Mouse (Mus musculus) gastrocnemius, postnatal 14 days (tissue): ENCODE measurements at regions not wholly inside any gene's neighbourhood (a gene's known extent, or its start where the extent isn't known, plus 50 kb on each side); places are given as distances from the start of the nearest gene placed in this dataset.
A peak's percentile ranks its signal among the peaks of the same experiment; 100 is the strongest.

Experiments
- DNase-seq: peaks from one replicate; pipeline ENCODE4 v3.0.0; 2021; ENCODE audit warnings: mixed read lengths
- intact Hi-C: fragments of 180-260 bp; cut with DNase I; formaldehyde crosslinking; loops from one replicate; pipeline ENCODE4 v1.15.1; 2025; ENCODE audit warnings: low total_unique reads

DNA sequence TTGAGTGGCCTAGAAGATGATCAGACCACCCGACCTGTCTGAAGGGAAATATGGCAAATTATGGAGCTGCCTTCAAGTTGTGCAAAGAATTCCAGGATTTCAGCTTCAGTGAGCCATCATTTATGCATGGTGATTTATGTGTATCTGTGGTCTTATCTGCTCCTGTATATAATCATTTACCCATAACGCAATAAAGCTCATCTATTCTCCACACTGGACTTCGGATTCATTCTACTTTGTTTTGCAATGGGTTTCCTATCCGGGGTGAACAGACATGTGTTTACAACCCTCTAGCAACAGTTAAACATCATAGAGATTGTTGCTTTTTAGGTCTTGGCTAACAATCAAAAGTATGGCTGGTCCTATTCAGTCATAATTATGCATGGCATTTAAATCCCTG lies 145.1 kb downstream of the Pcdh10 start:
- DNase-seq, result no peak
- intact Hi-C loops, result no loop called here

GRCm38 (mm10) chr3:45547091-45547490 lies 168.9 kb downstream of the Pcdh10 start:
- intact Hi-C loops, result no loop called here
- no peak for DNase-seq

GRCm38 (mm10) chr3:45555736-45556135 lies 177.5 kb downstream of the Pcdh10 start:
- peak; percentile 14 for DNase-seq

GRCm38 (mm10) chr3:45572995-45573394 lies 194.8 kb downstream of the Pcdh10 start:
- DNase-seq, result no peak
- intact Hi-C loops, result no loop called here

More at GRCm38 (mm10) chr3:45555736-45556135, 177.5 kb downstream of the Pcdh10 start:
- intact Hi-C loops, result no loop called here

- intact Hi-C loops, result no loop called here
- DNase-seq, result no peak
Measured at GRCm38 (mm10) chr3:45577035-45577434, 198.8 kb downstream of the Pcdh10 start.

DNA sequence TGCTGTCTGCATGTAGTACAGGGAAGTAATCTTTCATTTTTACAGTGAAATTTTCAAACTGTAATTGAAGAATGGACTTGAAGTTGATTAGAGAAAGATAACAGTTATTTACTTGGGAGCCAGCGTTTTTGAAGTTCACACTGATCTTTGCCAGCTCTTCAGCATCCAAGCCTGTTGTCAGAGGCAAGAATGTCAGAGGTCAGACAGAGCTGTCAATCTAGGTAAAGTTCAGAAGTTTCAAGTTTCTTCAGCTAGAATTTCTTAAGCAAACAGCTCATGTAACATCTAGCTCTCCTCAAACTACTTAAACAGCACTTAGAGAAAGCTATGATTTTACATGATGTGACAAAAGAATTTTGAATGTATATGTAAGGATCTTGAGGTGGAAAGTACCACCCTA lies 215.4 kb downstream of the Pcdh10 start:
- intact Hi-C loops, result no loop called here
- DNase-seq, result no peak

- no peak for DNase-seq
Measured at GRCm38 (mm10) chr3:45602278-45602677, 224.1 kb downstream of the Pcdh10 start.

DNA sequence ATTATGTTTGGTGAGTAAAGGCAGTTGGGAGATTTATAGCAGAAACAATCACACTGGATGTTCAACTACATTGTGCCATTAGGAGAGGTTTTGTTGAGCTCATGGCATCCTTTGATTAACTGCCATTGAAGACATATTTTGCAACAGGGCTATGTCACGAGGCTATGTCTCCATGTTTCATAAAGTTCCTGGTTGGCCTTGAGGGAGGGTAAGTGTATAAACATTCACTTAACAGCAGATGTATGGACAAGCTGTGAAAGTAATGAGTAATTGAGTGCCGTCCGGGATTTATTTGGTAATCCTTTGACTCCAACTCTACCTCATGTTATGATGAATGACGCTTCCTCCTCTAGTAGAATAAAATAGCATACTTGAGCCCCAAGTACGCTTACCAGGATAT lies 225.0 kb downstream of the Pcdh10 start:
- intact Hi-C loops, result no loop called here
- no peak for DNase-seq

More at GRCm38 (mm10) chr3:45602278-45602677, 224.1 kb downstream of the Pcdh10 start:
- intact Hi-C loops, result no loop called here

GRCm38 (mm10) chr3:45620729-45621128 lies 242.5 kb downstream of the Pcdh10 start:
- intact Hi-C loops, result no loop called here

GRCm38 (mm10) chr3:45645856-45646450 lies 267.8 kb downstream of the Pcdh10 start:
- DNase-seq, result no peak
- intact Hi-C loops, result no loop called here

More at GRCm38 (mm10) chr3:45620729-45621128, 242.5 kb downstream of the Pcdh10 start:
- no peak for DNase-seq

DNA sequence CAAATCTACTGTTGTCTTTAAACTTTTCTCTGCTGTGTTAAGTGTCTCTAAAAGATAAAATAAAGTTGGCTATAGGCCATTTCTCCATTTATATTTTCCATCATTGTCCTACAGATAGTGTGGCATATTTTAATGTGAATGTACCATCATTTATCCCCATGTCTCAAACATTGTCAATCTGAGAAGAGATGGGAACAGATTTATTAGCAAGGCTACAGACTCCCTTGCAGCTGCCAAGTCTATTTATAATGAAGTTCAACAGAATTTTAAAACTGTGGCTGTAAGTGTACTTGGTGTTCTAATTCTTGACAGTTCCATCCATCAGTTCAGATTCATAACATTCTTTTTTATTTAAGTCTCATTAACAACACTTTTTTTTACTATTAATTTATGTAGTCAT lies 271.2 kb downstream of the Pcdh10 start:
- intact Hi-C loops, result no loop called here
- DNase-seq, result no peak

- no peak for DNase-seq
- intact Hi-C loops, result no loop called here
Measured at GRCm38 (mm10) chr3:45657023-45657422, 278.8 kb downstream of the Pcdh10 start.

DNA sequence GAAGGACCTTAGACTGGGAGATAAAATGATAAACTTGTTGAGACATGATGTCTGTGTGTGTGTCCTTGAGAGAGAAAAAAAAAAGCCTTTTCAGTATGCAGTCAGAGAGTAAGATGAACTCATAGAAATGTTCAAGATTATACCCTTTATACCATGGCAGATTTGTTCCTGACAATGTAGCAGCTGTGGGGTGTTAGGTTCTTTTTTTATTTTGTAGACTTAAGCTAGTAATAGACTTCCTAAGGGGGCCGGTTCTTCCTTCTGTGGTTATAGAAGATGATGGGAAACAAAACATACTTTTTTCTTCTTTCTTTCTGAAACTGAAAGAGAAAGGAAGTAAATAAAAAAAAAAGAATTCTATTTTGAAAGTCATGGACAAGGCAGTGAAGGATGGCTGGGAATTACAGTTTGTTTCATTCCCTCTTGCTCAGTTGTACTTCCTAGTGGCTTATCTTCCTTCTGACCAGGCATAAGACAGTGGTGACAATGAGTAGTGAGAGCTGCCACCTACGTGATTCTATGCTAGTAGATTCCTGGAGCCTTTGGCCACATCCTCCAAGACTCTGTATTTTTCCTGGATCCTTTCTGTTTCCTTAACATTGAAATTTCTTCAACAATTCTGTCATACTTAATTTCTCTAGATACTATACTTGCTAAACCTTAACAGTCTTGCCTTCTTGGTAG lies 280.0 kb downstream of the Pcdh10 start:
- no peak for DNase-seq
- intact Hi-C loops, result no loop called here

DNA sequence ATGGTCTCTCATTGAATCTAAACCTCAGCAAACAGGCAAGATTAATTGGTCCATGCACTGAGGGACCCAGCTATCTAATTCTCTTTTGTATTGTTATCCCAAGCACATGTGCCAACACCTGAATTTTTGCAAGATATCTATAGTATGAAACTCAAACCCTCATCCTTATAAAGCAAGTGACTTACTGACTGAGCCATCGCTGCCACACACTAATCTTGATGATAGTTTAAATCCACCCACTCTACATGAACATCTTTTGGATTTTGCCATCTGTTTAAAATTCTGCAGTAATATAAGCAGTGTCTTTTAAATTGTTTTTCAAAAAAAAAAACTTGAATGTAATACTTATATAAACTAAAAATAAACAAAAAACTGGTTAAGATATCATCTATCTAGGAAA lies 280.9 kb downstream of the Pcdh10 start:
- DNase-seq, result no peak
- intact Hi-C loops, result no loop called here

DNA sequence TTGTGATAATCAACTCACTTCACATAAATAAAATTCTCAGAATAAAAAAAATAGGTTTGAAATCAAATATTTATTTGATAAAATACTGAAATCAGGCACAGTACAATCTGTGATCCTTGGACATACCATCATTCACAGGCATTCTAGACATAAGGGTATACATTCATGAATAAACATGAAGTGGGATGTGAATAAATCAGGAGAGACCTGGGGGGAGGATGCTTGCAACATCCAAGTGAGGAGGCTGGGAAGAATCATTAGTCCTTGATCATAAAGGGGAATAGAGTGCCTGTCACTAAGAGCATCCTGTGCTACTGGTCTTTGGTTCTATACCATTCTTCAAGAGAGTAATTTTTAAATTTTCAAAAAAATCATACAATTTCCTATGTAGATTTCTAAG lies 292.2 kb downstream of the Pcdh10 start:
- DNase-seq, result no peak
- intact Hi-C loops, result no loop called here

DNA sequence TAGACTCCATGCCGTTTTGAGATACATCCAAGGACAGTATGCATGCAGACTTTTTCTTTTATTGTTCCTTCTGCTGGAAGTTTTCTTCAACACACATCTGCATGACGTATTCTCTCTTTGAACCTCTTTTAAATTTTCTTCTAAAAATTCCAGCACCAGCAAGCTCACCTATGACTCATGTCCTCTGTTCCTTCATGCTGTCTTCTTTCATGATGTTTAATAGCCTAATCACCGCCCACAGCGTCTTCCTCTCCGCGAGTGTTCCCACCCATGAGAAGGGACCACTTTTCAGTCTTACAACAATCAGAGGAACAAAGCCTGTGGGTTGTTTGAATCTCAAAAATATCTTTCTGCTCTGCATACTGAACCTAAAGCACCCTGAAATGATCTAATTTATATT lies 299.5 kb downstream of the Pcdh10 start:
- intact Hi-C loops, result no loop called here
- DNase-seq, result no peak

DNA sequence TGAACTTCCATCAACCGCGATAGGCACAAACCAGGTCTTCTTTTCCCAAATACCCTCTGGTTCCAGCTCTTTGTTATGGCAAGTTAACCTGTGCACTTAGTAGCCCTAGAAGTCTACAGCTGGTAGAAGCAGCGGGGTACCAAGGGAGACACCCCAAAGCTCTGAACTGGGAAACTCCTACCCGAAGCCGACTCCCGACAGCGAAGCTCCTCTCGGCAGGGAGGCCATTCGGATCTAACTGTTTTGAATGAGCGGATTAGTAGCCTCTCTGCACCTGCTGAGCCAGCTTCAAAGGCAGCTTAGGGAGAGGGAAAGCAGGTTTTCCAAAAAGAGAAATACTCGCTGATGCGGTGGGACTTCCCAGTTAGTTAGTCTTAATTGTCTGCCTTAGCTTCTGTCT lies 303.2 kb downstream of the Pcdh10 start:
- intact Hi-C loops, result no loop called here
- DNase-seq, result no peak

GRCm38 (mm10) chr3:45707891-45708290 lies 329.7 kb downstream of the Pcdh10 start:
- DNase-seq, result no peak
- intact Hi-C loops, result no loop called here
